Mouse (Mus musculus) E14TG2a.4 (cell line): ENCODE data around the gene Mettl16.

Experiments used
- H3K27me3 ChIP-seq: 2 replicates; pipeline ENCODE4 v1.6.1; 2014; ENCODE audit warnings: low read length, control low read depth; ENCODE audit not compliant: insufficient read depth
- H3K36me3 ChIP-seq: 2 replicates; pipeline ENCODE4 v1.6.1; 2014; ENCODE audit warnings: low read length, control low read depth; ENCODE audit not compliant: insufficient read depth
- H3K4me1 ChIP-seq: replicated peaks from 2 replicates; pipeline ENCODE4 v1.6.1; 2014; ENCODE audit warnings: low read depth, low read length, control low read depth
- H3K4me3 ChIP-seq: replicated peaks from 2 replicates; pipeline ENCODE4 v1.5.1; 2014; ENCODE audit warnings: mild to moderate bottlenecking, low read length
- H3K9me3 ChIP-seq: 2 replicates; pipeline ENCODE4 v1.6.1; 2014; ENCODE audit warnings: low read length, control low read depth
- CTCF ChIP-seq: conservative IDR thresholded peaks from 2 replicates; pipeline ENCODE4 v1.5.1; 2014; ENCODE audit warnings: low read length
- NANOG ChIP-seq: IDR thresholded peaks from 2 replicates; pipeline ENCODE4 v1.6.1; 2014; ENCODE audit warnings: borderline replicate concordance, low read length, mixed read lengths
- POU5F1 ChIP-seq: IDR thresholded peaks from 2 replicates; pipeline ENCODE4 v1.6.1; 2014; ENCODE audit warnings: low read length, borderline replicate concordance

Gene Mettl16

DNA sequence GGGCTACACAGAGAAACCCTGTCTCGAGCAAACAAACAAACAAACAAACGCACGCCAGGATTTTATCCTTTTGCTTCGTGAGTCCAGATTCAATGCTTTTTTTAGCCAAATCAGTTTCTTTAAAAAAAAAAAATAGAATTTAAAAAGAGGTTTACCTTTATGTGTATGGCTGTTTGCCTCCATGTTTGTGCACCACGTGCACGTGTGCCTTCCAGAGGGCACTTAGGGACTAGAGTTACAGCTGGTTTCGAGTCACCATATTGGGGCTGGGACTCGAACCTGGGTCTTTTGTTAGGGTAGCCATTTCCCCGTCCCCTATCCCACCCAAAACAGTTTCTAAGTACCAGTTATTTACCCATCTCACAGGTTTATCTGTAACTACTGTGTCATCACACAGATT is 593 bp upstream of the Mettl16 start:
- TF ChIP-seq NANOG (no peak), CTCF (no peak), POU5F1 (no peak)
- Histone ChIP-seq H3K4me3 (peak overlapping the region; percentile 89), H3K27me3 (no peaks in the 10 kb centered on the region), H3K36me3 (peaks cover 29% of the 10 kb centered on the region), H3K9me3 (no peaks in the 10 kb centered on the region), H3K4me1 (peaks cover 60% of the 10 kb centered on the region)

- Histone ChIP-seq H3K9me3 (no peaks in the 10 kb centered on the region), H3K4me3 (peak overlapping the region; percentile 89), H3K4me1 (peaks cover 56% of the 10 kb centered on the region), H3K36me3 (peaks cover 41% of the 10 kb centered on the region), H3K27me3 (no peaks in the 10 kb centered on the region)
- TF ChIP-seq CTCF (no peak), POU5F1 (no peak), NANOG (no peak)
These were observed 604 bp downstream of the Mettl16 start for GRCm38 (mm10) chr11:74771234-74771633.

GRCm38 (mm10) chr11:74771650-74772049 is 1.0 kb downstream of the Mettl16 start:
- H3K9me3 ChIP-seq = no peaks in the 10 kb centered on the region

GRCm38 (mm10) chr11:74772386-74772785 is 1.8 kb downstream of the Mettl16 start:
- Histone ChIP-seq H3K4me3 (peak overlapping the region; percentile 89), H3K27me3 (no peaks in the 10 kb centered on the region), H3K36me3 (peaks cover 53% of the 10 kb centered on the region), H3K4me1 (peaks cover 55% of the 10 kb centered on the region), H3K9me3 (no peaks in the 10 kb centered on the region)
- TF ChIP-seq CTCF (no peak), POU5F1 (no peak), NANOG (no peak)

More at GRCm38 (mm10) chr11:74771650-74772049, 1.0 kb downstream of the Mettl16 start:
- Histone ChIP-seq H3K4me1 (peaks cover 56% of the 10 kb centered on the region), H3K4me3 (peak overlapping the region; percentile 89), H3K27me3 (no peaks in the 10 kb centered on the region), H3K36me3 (peaks cover 45% of the 10 kb centered on the region)
- TF ChIP-seq POU5F1 (no peak), CTCF (no peak), NANOG (no peak)

DNA sequence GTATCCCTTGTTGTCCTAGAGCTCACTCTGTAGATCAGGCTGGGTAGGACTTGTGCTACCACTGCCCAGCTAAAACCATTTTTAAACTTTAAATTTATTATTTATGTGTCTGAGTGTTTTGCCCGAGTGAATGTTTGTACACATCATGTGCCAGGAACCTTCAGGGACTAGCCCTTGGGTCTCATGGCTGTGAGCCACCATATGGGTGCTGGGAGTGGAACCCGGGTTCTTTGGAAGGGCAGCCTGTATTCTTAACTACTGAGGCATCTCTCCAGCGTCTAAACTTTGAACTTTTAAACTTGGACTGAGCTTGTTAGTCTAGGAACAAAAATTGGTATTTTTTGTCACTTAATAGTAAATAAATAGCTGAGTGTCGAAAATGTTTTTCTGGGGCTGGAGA is 22.2 kb downstream of the Mettl16 start:
- TF ChIP-seq POU5F1 (no peak), NANOG (no peak), CTCF (no peak)
- Histone ChIP-seq H3K27me3 (no peaks in the 10 kb centered on the region), H3K4me3 (no peak overlapping the region), H3K9me3 (no peaks in the 10 kb centered on the region), H3K4me1 (peaks cover 4% of the 10 kb centered on the region), H3K36me3 (peaks cover 95% of the 10 kb centered on the region)

- no peak overlapping the region for H3K4me3 ChIP-seq
- no peaks in the 10 kb centered on the region for H3K9me3 ChIP-seq
- TF ChIP-seq NANOG (no peak), CTCF (no peak), POU5F1 (no peak)
- H3K36me3 ChIP-seq = peaks cover 90% of the 10 kb centered on the region
- H3K27me3 ChIP-seq = no peaks in the 10 kb centered on the region
- H3K4me1 ChIP-seq = peaks cover 8% of the 10 kb centered on the region; the same call in 1 of the 2 replicates
These were observed 30.0 kb downstream of the Mettl16 start for GRCm38 (mm10) chr11:74800658-74801057.

DNA sequence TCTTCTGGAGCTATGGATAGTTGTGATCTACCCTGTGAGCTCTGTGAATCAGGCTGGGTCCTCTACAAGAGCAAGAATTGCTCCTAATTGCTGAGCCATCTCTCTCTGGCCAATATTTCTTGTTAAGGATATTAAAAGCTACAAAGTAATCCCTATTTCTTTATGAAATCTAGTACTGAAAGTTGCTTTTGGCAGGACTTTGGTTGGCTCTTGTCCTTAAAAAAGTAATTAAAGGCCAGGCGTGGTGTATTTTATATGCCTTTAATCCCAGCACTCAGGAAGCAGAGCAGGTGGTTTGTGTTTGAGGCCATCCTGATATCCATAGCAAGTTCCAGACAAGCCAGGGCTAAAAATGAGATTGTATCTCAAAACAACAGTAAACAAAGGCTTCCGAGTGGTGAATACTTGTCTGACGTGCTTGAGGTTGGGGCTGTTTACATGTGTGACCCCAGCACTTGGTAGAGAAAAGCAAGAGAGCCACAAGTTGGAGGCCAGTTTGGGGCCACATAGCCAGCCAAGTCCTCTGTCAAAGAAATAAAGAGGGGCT is 33.5 kb downstream of the Mettl16 start:
- H3K4me1 ChIP-seq = peaks cover 16% of the 10 kb centered on the region; the same call in 1 of the 2 replicates
- TF ChIP-seq POU5F1 = no peak
- no peak for TF ChIP-seq CTCF
- no peak for TF ChIP-seq NANOG
- no peak overlapping the region for H3K4me3 ChIP-seq
- H3K36me3 ChIP-seq = peaks cover 90% of the 10 kb centered on the region
- H3K27me3 ChIP-seq = no peaks in the 10 kb centered on the region
- no peaks in the 10 kb centered on the region for H3K9me3 ChIP-seq

GRCm38 (mm10) chr11:74807246-74807882 is 36.7 kb downstream of the Mettl16 start:
- Histone ChIP-seq H3K9me3 (no peaks in the 10 kb centered on the region), H3K4me1 (peaks cover 15% of the 10 kb centered on the region), H3K4me3 (no peak overlapping the region), H3K36me3 (peaks cover 79% of the 10 kb centered on the region), H3K27me3 (no peaks in the 10 kb centered on the region)
- no peak for TF ChIP-seq NANOG
- TF ChIP-seq POU5F1 = no peak
- TF ChIP-seq CTCF = no peak
